Mouse (Mus musculus): ENCODE data around the gene Unc79. TPM values are rescaled to one million over a fixed set of nuclear protein-coding genes. Genes with fewer than 3 reads are reported as not detected.

The Unc79 gene
- 10 to 100 TPM; 38.9 to 41.0 TPM for total RNA-seq (2021)
- long read RNA-seq, partial matches to known transcripts = 0 of 3 reads
- long read RNA-seq, other reads (novel, unspliced or antisense) = 3 of 3 reads

- DNase-seq (ENCODE audit: low spot score in 2 of 2) = peak; percentile 77 to 84
Observed at GRCm38 (mm10) chr12:102948778-102949394, at the start of gene Unc79. TSS of gene Unc79 (plus strand) at chr12:102948859.

- no peak for DNase-seq (ENCODE audit: low spot score in 2 of 2)
Observed at GRCm38 (mm10) chr12:102899091-102899490, 49.6 kb upstream of the Unc79 start, which contains the start of gene Cox8c. TSS of gene Cox8c (plus strand) at chr12:102899316.

- peak; percentile 15 to 21 for DNase-seq (ENCODE audit: low spot score in 2 of 2)
Observed at GRCm38 (mm10) chr12:102908191-102908590, 40.5 kb upstream of the Unc79 start.

- no peak for DNase-seq (ENCODE audit: low spot score in 2 of 2)
Observed at GRCm38 (mm10) chr12:102916073-102916472, 32.6 kb upstream of the Unc79 start.

GRCm38 (mm10) chr12:102929764-102930163 is 18.9 kb upstream of the Unc79 start:
- DNase-seq (ENCODE audit: low spot score in 2 of 2) = no peak

GRCm38 (mm10) chr12:102930335-102930734 is 18.3 kb upstream of the Unc79 start:
- no peak for DNase-seq (ENCODE audit: low spot score in 2 of 2)

DNA sequence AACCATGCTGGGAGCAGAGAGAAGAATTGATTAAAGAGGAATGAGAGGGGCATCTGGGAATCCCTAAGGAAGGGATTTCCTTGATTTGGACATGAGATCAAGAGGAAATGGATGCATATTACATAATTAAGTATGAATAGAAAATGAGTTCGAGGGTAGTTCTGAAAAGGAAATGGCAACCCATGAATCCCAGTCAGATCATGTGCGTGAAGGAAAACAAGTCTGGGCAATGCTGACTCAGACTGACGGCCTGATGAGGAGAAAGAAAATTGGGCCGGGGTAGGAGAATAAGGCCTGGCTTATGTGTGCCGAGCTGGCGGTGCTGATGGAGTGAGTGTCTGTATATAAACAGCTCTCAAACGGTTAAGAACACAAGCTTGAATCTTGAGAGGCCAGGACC is 17.9 kb upstream of the Unc79 start:
- no peak for DNase-seq (ENCODE audit: low spot score in 2 of 2)

GRCm38 (mm10) chr12:102935892-102936291 is 12.8 kb upstream of the Unc79 start:
- DNase-seq (ENCODE audit: low spot score in 2 of 2) = no peak

GRCm38 (mm10) chr12:102945571-102945970 is 3.1 kb upstream of the Unc79 start:
- no peak for DNase-seq (ENCODE audit: low spot score in 2 of 2)

DNA sequence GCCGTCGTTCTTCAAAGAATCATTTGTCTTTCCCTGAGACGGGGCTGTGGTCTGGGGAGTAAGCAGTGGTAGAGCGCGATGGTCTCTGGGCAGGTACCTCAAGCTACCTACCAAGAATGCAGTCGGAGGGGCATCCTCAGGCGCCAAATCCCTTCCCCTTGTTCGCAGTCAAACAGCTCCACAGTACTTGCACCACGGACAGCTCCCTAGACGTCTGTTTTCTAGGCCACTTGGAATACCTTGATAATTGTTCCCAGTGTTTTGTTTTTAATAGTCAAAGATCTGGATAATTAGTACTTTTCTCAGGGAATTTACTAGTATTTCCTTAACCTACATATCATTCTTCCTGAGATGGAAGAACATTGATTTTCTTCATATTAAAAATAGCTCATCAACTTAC is 833 bp upstream of the Unc79 start:
- no peak for DNase-seq (ENCODE audit: low spot score in 2 of 2)

DNA sequence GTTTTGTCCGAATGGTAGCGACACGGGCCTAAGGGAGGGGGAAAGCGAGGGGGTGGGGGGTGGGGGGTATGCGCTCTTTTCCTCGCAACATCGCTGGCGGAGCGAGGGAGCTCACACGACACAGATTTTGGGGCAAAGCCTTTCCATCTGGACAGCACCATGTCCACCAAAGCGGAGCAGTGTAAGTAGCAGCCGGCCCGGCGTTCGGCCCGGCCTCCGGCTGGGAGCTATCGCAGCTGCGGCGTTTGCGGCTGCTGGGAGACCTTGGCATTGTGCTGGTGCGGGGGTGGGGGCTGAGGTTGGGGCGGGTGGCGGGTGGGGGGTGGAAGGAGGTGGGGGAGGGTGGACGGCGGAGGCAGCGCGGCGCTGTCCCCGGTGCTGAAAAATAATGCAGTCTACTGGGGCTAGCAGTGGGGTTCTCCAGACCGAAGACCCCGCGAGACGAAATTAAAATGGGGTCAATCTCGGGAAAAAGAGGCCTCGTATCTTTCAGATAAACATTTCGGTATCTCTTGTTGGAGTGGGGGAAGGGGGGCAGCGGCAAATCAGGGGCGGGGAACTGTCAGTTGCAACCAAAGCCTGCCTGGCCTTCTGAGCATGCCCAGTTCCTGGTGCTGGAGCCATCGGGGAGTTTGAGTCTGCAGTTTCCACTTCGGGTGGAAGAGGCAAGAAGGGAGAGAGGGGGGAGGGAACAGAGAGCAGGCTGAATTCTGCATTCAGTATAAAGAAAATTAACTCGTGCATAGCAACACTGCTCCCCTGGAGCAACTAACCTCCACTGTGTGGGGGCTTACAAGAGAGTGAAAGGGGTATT is 943 bp downstream of the Unc79 start:
- peak; percentile 73 to 76 for DNase-seq (ENCODE audit: low spot score in 2 of 2)

- no peak for DNase-seq (ENCODE audit: low spot score in 2 of 2)
Observed at GRCm38 (mm10) chr12:102960051-102960775, 11.6 kb downstream of the Unc79 start.

DNA sequence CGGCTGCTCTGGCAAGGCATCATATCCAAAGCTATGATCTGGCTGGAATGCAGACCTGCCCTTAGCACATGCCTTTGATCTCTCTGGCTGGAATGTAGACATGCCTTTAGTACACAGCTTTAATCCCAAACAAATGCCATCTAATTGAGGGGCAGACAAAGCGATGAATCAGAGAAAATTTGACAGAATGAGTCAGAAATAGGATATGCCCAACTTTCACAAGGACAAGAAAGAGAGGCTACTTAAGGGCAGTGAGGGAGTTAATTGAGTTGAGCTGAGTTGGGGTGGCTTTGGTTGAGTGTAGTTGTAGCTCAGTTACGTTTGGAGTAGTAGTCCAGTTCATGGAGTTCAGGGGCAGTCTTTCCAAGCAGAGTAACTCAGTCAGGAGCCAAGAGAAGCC is 12.4 kb downstream of the Unc79 start:
- DNase-seq (ENCODE audit: low spot score in 2 of 2) = no peak

DNA sequence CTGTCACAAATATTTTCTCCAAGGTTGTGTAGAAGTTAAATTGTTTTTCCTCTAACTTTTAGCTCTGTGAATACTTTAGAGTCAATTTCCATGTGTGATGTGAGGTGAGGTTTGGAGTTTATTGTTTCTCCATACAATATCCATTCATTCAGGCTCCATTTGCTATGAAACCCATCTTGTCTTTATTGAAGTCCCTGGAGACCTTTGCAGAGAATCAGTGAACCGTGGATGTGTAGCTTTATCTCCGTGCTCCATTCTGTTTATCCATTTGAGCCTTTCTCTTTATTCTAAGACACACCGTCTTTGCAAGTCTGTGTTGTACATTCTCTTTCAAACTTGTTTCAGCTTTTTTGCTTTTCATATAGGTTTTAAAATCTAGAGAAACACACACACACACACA is 15.8 kb downstream of the Unc79 start:
- DNase-seq (ENCODE audit: low spot score in 2 of 2) = no peak

GRCm38 (mm10) chr12:102980584-102980983 is 31.9 kb downstream of the Unc79 start:
- DNase-seq (ENCODE audit: low spot score in 2 of 2) = no peak

DNA sequence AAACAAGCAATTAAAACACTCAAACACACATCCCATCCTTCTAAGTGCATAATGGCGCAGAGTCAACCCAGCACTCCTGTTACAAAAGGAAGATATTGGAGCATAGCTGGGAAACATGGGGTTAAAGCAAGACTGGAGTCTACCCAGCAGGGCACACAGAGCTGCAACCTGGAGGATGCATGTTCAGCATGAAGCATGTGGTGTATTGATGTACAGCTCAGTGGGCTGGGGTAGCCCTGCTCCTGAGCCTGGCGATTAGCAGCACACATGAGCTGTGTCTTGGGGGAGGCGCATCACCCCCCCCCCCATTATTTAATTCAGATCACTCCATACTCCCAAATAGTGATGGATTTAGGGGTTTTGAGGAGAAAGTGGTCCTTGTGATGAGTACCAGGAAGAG is 32.9 kb downstream of the Unc79 start:
- DNase-seq (ENCODE audit: low spot score in 2 of 2) = no peak

- no peak for DNase-seq (ENCODE audit: low spot score in 2 of 2)
Observed at GRCm38 (mm10) chr12:102985401-102985800, 36.7 kb downstream of the Unc79 start.

DNA sequence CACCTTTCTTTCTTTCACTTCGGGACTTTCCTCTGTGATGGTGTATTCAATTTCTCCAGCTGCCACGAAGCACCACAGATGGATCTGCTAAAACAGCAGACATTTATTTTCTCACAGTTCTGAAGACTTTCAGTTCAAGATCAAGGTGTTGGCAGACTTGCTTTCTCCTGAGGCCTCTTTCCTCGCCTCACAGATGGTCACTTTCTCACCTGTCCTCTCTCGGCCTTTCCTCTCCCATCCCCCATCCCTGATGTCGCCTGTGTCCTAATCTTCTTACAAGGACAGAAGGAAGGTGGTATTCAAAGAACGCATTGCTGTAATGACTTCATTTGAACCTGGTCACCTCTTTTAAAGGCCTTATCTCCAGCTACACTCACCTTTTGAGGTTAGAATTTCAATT is 39.1 kb downstream of the Unc79 start:
- DNase-seq (ENCODE audit: low spot score in 2 of 2) = no peak

DNA sequence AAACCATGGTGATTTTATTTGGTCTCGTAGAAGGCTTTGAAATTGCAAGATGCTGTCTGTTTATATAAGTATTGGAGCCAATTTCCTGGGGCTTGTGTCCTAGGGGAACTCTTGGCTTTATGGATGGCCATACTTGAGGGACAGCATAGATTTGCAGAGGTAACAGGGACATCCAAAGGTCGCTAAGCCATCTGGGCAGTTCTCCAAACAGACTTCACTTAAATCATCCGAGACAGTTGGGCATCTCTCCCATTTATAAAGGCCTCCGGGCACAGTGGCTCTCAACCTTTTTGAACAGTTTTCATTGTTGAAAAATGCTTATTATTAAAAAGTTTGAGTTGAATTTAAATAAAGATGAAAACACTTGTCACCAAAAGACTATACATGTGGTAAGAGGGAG is 59.8 kb downstream of the Unc79 start:
- no peak for DNase-seq (ENCODE audit: low spot score in 2 of 2)

DNA sequence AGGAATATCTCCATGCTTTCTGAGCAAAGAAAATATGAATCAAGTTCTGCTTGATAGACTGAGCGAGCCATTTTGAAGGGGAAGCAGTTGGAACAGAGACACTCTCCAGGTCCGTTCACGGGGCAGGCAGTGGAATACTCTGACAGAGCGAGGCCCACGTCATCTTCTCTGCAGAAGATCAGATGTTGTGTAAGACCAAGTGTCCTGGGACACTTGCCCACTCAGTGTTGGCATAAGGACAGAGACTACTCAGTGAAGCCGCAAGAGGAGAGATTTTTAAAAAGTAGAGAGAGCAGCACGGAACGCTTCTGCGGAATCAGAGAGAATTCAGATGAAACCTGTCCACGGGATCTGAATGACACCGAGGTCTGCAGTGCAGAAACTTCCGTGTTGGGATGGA is 69.5 kb downstream of the Unc79 start:
- DNase-seq (ENCODE audit: low spot score in 2 of 2) = no peak

GRCm38 (mm10) chr12:103036692-103037091 is 88.0 kb downstream of the Unc79 start:
- no peak for DNase-seq (ENCODE audit: low spot score in 2 of 2)

- DNase-seq (ENCODE audit: low spot score in 2 of 2) = no peak
Observed at GRCm38 (mm10) chr12:103039332-103039731, 90.7 kb downstream of the Unc79 start.

Measured in layer of hippocampus, postnatal 10 days (tissue).